Mouse (Mus musculus) hindbrain, embryonic 11.5 days (tissue): Measurements from ENCODE around the gene Rassf3. TPM values are rescaled to one million over a fixed set of nuclear protein-coding genes. Genes with fewer than 3 reads are reported as not detected.

Experiments
- ATAC-seq: fragments of 200-750 bp; cut with Nextera tagmentation; 2 replicates; pipeline ENCODE4 v1.8.0; 2017; ENCODE audit warnings: mild to moderate bottlenecking, moderate TSS enrichment, moderate library complexity; ENCODE audit not compliant: low FRiP score
- DNase-seq: peaks from one replicate; pipeline ENCODE4 v3.0.0-alpha.2; 2015; ENCODE audit warnings: low spot score
- H3K27ac ChIP-seq: fragments of 300-500 bp; sonication (generic); 2 replicates; pipeline ENCODE4 v1.5.1; 2014; ENCODE audit warnings: mild to moderate bottlenecking, low read depth, low read length
- H3K27me3 ChIP-seq: fragments of 300-500 bp; sonication (generic); 2 replicates; pipeline ENCODE4 v1.6.1; 2014; ENCODE audit warnings: mild to moderate bottlenecking, low read length, moderate library complexity, mixed read lengths; ENCODE audit not compliant: control insufficient read depth, insufficient read depth
- H3K36me3 ChIP-seq: fragments of 300-500 bp; sonication (generic); 2 replicates; pipeline ENCODE4 v1.6.1; 2014; ENCODE audit warnings: mild to moderate bottlenecking, low read length, moderate library complexity, mixed read lengths; ENCODE audit not compliant: control insufficient read depth, insufficient read depth
- H3K4me1 ChIP-seq: fragments of 300-500 bp; sonication (generic); replicated peaks from 2 replicates; pipeline ENCODE4 v1.6.1; 2014; ENCODE audit warnings: low read length, mixed read lengths; ENCODE audit not compliant: control insufficient read depth, insufficient read depth
- H3K4me2 ChIP-seq: fragments of 300-500 bp; sonication (generic); replicated peaks from 2 replicates; pipeline ENCODE4 v1.6.1; 2014; ENCODE audit warnings: mild to moderate bottlenecking, low read depth, low read length
- H3K4me3 ChIP-seq: fragments of 300-500 bp; sonication (generic); 2 replicates; pipeline ENCODE4 v1.5.1; 2014; ENCODE audit warnings: low read depth, low read length
- H3K9ac ChIP-seq: fragments of 300-500 bp; sonication (generic); 2 replicates; pipeline ENCODE4 v1.6.1; 2014; ENCODE audit warnings: low read depth, low read length
- H3K9me3 ChIP-seq: fragments of 300-500 bp; sonication (generic); 2 replicates; pipeline ENCODE4 v1.6.1; 2016; ENCODE audit warnings: low read length; ENCODE audit not compliant: control insufficient read depth
- WGBS: fragments of 180-500 bp; shearing (Covaris S2); extraction: QIAGEN DNeasy Blood & Tissue Kit; methylation state at CpG from one replicate; pipeline ENCODE4 v1.1.7; 2014; 5-methylcytosine and 5-hydroxymethylcytosine counted together
- polyA plus RNA-seq: library from polyadenylated mRNA; unstranded; fragments of >200 nt; fragmentation: Nextera tagmentation; extraction: Ambion mirVana; gene quantifications from 2 replicates; pipeline ENCODE4 v1.2.1, GENCODE M21; 2014

Gene Rassf3
- polyA plus RNA-seq, 1 experiment from 2014 or later, result 7.0 TPM

DNA sequence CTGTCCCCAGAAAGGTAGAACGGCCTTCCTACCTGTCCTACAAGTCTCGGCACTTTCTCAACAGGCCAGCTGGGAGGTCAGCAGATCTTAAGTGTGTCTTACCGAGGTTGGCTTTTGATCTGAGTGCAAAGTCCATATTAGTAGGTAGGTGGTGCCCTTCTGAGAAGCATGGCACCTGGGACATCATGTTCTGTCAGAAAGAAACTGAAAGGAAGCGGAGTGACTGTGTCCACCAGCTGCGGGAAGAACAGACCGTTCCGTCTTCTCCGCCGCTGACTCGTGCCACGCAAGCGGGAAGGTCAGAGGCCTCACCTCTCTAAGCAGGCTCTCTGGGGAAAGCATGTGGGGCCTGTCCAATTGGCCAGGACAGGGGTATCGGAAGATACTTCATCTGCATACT, 91.4 kb downstream of the Rassf3 start:
- peaks cover 8% of the 10 kb centered on the region; the same call in 1 of the 2 replicates for H3K36me3 ChIP-seq
- H3K9ac ChIP-seq, result no peak overlapping the region
- H3K27ac ChIP-seq, result no peak overlapping the region
- H3K27me3 ChIP-seq, result no peaks in the 10 kb centered on the region
- no peak for ATAC-seq
- no peak overlapping the region for H3K4me2 ChIP-seq
- H3K4me3 ChIP-seq, result no peak overlapping the region
- WGBS, result 90% methylated on average over 13 of the region's 13 CpGs
- H3K9me3 ChIP-seq, result no peaks in the 10 kb centered on the region
- H3K4me1 ChIP-seq, result no peaks in the 10 kb centered on the region
- no peak for DNase-seq

DNA sequence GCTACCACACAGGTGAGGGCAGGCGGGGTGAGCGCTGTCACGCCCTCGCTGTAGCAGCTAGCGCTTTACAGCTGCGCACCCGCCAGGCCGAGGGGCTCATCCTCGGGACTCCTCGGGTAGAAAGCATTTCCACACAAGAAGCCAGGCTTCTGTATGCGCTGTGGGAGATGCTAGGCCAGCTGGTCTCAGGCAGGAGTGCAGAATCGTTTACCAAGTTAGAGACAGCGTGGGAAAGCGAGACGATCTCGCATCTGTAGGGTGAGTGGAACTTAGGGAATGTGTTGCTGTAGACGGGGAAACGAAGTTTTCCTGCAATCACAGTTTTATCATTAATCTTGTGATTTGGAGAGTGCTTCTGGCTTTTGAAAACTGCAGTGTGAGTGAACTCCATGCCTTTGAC, 94.9 kb downstream of the Rassf3 start:
- H3K27me3 ChIP-seq, result no peaks in the 10 kb centered on the region
- no peak overlapping the region for H3K4me2 ChIP-seq
- H3K9me3 ChIP-seq, result no peaks in the 10 kb centered on the region
- H3K9ac ChIP-seq, result no peak overlapping the region
- H3K27ac ChIP-seq, result no peak overlapping the region
- no peak for DNase-seq
- H3K4me3 ChIP-seq, result no peak overlapping the region
- no peaks in the 10 kb centered on the region for H3K4me1 ChIP-seq
- peaks cover 11% of the 10 kb centered on the region for H3K36me3 ChIP-seq
- no peak for ATAC-seq
- 94% methylated on average over 18 of the region's 18 CpGs for WGBS

DNA sequence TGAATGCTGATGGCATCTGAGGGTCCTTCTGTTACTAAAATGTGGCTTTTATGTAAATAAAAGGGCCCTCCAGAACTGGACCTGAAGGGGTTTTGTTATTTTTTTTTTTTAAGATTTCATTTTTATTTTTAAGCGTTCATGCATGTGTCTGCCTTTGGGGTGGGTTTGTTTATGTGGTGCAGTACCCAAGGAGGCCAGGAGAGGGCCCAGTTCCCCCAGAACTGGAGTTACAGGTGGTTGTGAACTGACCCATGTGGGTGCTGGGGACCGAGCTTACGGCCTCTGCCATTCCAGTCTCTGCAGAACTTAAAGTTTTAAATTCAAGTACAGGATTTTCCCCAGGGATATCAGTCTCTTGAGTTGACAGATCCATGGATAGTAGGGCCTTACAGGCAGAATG, 96.8 kb downstream of the Rassf3 start:
- Histone ChIP-seq H3K9me3 (no peaks in the 10 kb centered on the region), H3K36me3 (peaks cover 11% of the 10 kb centered on the region), H3K4me1 (no peaks in the 10 kb centered on the region), H3K27me3 (no peaks in the 10 kb centered on the region), H3K9ac (no peak overlapping the region), H3K4me3 (no peak overlapping the region), H3K4me2 (no peak overlapping the region), H3K27ac (no peak overlapping the region)
- no peak for ATAC-seq
- WGBS, result 96% methylated on average over 3 of the region's 3 CpGs
- no peak for DNase-seq

DNA sequence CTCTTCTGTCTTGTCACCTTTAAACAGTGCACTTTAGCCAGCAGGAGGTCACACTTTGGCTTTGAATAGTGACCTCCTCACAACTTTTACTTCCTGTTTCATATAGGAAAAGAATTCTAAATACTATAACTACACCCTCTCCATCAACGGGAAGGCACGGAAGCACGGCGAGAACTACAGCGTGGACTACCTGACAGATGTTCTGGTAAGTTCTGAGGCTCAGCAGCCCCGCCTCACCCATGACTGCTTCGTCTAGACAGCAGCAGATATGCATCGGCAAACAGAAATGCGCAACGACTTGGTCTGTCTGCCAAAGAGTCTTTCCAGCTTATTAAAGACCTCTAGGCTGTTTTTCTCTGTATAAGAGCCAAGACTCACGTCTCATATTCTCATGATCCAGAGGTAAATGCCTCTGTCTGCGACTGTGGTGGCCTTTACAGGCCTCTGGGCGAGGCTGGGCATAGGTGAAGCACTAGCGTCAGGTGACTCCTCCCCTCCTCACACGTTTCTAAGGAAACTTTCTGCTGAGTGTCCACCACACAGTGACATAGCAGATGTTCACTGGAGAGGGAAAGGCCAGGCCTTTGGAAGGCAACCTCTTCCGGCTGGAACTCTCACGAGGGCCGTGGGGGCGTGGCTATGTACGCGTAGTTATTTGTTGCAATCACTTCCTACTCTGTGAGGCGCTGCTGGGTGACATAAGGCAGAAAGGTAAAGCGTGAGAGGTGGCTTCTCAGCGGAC, 99.4 kb downstream of the Rassf3 start:
- no peak for DNase-seq
- no peak overlapping the region for H3K4me2 ChIP-seq
- H3K9ac ChIP-seq, result no peak overlapping the region
- no peaks in the 10 kb centered on the region for H3K4me1 ChIP-seq
- H3K4me3 ChIP-seq, result no peak overlapping the region
- WGBS, result 94% methylated on average over 24 of the region's 24 CpGs
- ATAC-seq, result no peak
- H3K9me3 ChIP-seq, result no peaks in the 10 kb centered on the region
- H3K36me3 ChIP-seq, result peaks cover 6% of the 10 kb centered on the region
- no peaks in the 10 kb centered on the region for H3K27me3 ChIP-seq
- no peak overlapping the region for H3K27ac ChIP-seq

DNA sequence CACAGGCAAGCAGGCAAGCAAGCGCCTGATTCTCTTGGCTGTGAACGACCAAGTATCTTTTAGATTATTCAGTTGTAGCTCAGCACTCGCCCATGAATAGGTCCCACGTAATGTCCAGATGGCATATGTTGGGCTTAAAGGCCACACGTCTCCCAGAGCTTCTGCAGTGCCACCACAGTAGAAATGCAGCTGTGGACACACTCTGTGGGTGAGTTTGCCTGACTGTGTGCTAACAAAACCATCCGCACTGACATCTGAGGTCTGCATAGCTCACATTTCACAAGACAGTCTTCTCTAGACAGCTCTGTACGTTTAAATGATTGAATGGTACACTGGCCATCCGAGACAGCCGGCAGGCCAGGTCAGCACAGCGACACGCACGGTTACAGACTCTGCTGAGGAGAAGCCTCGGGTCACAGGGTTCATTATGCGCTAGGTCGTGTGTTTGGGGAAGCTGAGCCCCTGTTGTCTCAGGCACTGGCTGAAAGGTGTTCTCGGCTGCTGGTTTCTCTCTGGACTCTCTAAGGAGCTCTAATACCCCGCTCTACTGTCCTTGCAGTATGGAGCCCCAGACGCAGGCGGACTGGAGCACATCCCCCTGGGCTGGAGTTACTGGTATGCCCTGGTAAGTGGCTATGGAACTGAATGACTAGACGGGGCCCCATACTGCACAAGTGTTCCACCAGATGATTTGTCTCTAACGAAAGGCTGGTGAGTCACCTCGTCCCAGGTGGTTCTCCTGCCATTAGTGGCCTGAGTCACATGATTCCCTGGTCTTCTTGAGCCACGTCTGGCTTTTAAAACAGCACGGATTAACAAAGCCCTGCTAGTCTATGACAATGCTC, 100.3 kb downstream of the Rassf3 start:
- WGBS, result 77% methylated on average over 24 of the region's 24 CpGs
- H3K36me3 ChIP-seq, result peaks cover 3% of the 10 kb centered on the region; the same call in 1 of the 2 replicates
- H3K9ac ChIP-seq, result no peak overlapping the region
- H3K4me2 ChIP-seq, result no peak overlapping the region
- no peak overlapping the region for H3K4me3 ChIP-seq
- ATAC-seq, result no peak
- H3K27me3 ChIP-seq, result no peaks in the 10 kb centered on the region
- H3K4me1 ChIP-seq, result no peaks in the 10 kb centered on the region
- H3K27ac ChIP-seq, result no peak overlapping the region
- no peak for DNase-seq
- H3K9me3 ChIP-seq, result no peaks in the 10 kb centered on the region

DNA sequence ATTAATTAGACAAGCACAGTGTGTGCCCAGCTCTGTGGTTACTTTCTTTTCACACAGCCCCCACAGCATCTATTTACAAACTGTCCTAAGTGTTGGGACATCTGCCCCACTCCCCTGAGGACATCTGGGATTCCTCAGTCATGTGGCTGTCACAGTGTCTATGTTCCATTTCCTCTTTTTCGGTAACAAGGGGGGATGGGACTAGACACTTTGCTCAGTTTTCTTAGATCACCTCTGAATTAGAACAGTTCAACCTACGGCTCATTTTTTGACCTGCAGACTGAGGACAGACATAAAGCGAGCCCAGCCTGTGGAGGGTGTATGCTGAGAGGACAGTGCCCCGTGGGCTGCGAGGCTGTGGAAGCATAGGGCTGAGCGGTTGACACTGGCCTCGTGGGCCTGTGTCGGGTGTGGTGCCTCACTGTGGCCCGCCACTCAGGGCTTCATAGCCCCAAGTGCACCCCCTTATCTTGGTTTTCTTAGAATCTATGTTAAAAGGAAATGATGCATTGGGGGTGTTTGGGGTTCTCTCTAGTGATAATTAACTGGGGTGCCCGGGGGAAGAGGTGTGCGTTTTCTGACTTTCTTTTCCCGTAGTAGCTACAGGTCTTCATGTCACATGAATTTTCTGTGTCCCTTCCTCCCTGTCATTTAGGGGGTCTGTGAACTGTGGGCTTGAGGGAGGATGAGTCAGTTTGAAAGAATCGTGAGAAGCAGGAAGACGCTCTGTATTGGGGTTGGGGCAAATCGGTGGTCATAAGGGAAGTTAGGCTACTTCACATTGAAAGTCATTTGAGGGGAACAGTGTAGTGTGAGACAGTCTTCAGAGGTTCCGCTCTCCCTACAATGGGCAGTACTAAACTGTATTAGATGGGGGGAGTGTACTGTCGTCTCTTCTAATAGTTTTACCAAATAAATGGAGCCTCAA, 101.2 kb downstream of the Rassf3 start:
- Histone ChIP-seq H3K27me3 (no peaks in the 10 kb centered on the region), H3K9me3 (no peaks in the 10 kb centered on the region), H3K27ac (no peak overlapping the region), H3K4me2 (no peak overlapping the region), H3K9ac (no peak overlapping the region), H3K4me1 (no peaks in the 10 kb centered on the region), H3K4me3 (no peak overlapping the region), H3K36me3 (peaks cover 3% of the 10 kb centered on the region; the same call in 1 of the 2 replicates)
- WGBS, result 88% methylated on average over 17 of the region's 17 CpGs
- ATAC-seq (no peak), DNase-seq (no peak)

DNA sequence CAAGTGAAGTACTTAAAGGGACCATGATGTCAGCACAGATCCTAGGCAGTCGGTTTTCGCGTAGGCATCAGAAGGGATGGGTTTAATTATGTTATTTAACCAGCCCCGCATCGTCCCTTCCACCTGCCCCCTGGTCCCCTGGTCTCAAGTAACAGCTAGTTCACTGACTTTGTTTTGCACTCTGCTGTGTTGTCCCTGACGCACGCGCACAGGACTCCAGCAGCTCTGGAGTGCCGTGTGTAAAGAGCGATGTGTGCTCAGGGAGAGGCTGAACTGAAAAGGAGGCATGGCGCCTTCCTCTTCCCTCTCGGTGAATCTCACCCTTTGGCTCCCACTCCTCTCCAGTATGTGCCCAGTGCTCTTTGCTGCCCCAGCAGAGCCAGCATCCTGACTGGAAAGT, 102.1 kb downstream of the Rassf3 start:
- 81% methylated on average over 12 of the region's 12 CpGs for WGBS
- no peak for ATAC-seq

DNA sequence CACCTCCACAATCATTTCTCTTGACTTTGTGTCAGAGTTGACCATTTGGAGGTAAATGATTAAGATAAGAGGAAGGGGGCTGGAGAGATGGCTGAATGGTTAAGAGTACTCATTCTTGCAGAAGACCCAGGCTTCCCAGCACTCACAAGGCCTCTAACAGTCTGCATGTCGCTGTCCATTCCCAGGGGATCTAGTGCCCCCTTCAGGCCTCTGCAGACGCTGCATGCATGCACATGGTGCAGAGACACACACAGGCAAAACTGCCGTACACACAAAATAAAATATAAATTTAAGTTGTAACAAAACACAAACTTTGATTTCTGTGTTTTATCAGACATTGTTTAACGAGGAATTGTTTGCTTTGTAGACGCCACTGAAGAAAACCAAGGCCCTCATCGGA, 105.4 kb downstream of the Rassf3 start:
- H3K9ac ChIP-seq, result no peak overlapping the region
- 94% methylated on average over 6 of the region's 6 CpGs for WGBS
- H3K4me2 ChIP-seq, result no peak overlapping the region
- H3K36me3 ChIP-seq, result no peaks in the 10 kb centered on the region; the same call in 1 of the 2 replicates
- H3K4me1 ChIP-seq, result peaks cover 2% of the 10 kb centered on the region; the same call in 1 of the 2 replicates
- no peak for DNase-seq
- H3K27ac ChIP-seq, result no peak overlapping the region
- no peak for ATAC-seq
- H3K4me3 ChIP-seq, result no peak overlapping the region
- H3K27me3 ChIP-seq, result no peaks in the 10 kb centered on the region
- no peaks in the 10 kb centered on the region for H3K9me3 ChIP-seq

More for the DNA sequence above, 102.1 kb downstream of the Rassf3 start:
- Histone ChIP-seq H3K27ac (no peak overlapping the region), H3K9ac (no peak overlapping the region), H3K4me2 (no peak overlapping the region), H3K36me3 (peaks cover 3% of the 10 kb centered on the region; the same call in 1 of the 2 replicates), H3K4me3 (no peak overlapping the region), H3K4me1 (no peaks in the 10 kb centered on the region), H3K27me3 (no peaks in the 10 kb centered on the region), H3K9me3 (no peaks in the 10 kb centered on the region)
- DNase-seq, result no peak
